Mouse (Mus musculus): Measurements from ENCODE around the gene Gkn1.

DNA sequence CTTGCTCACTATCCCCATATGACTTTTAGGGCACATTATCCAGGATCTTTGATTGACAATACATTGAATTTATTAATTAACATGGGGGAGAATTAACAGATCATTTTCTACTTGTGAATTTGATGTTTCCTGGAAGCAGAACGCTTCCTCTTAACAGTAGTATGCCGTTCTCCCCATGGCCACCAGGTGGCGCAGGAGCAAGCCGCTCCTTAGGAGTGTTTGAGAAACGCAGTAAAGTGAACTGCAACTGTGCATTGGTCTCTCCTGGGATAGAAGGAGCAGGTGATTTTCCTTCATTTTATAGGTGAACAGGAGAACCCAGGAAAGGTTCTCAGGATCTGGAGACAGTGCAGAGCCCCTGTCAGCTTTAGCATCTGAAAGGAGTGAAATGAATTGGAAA, 48.4 kb upstream of the Gkn1 start:
- TF ChIP-seq POLR2A (IDR thresholded peaks at IDR 0.05; ENCODE audit: insufficient read depth, low read depth, low read length) (no peak), EP300 (IDR thresholded peaks at IDR 0.05; ENCODE audit: insufficient read depth, low read depth, low read length) (peak; percentile 44; the same call in 1 of the 2 replicates), CTCF (IDR thresholded peaks at IDR 0.05) (peak; percentile 98; the same call in 1 of the 2 replicates)

Data from heart, adult 2 months (tissue).